Mouse (Mus musculus) kidney, adult 9 months (tissue): ENCODE measurements around the gene Mettl2.
A peak's percentile ranks its signal among the peaks of the same experiment; 100 is the strongest.
"Not testable (repeated sequence)": the region's sequence is repeated elsewhere in the genome, so short reads cannot be mapped to it uniquely, and the experiment has no call there.

Experiments used
- DNase-seq: peaks from one replicate; pipeline ENCODE4 v3.0.0; 2022

The Mettl2 gene

DNA sequence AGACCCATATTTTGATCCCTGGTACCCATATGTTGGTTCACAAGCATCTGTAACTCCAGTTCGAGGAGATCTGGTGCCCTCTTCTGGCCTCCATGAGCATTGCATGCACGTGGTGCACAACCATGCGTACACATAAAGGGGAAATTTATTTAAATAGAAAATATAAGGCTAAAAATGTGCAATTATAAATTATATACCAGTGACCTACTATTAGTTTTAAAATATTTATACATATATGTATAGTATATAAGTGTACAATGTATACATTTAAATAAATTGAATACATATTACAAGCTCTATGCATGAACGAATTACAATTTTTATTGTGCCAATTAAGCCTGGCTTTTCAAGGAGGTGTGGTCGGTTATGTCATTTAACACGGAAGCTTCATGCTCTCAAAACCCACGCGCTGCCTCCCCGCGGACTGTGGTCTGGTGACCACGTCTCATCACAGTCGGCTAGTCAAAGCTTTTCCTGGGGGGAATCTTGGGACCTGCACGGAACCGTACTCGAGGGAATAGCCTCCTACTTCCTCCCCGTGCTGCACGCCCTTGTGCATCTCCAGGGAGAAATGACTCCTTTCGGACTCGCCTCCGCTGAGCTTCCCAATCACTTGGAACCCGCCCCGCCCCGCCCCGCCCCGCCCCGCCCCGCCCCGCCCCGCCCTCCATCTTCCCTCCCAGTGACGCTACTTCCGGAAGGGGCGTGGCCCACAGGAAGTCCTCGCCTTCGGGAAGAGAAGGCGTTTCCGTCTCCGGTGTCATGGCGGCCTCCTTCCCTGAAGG is at the start of gene Mettl2:
Mettl2 (plus strand) TSS at position 691 of the 785 bp plus-strand sequence.
- peak; percentile 78 for DNase-seq

DNA sequence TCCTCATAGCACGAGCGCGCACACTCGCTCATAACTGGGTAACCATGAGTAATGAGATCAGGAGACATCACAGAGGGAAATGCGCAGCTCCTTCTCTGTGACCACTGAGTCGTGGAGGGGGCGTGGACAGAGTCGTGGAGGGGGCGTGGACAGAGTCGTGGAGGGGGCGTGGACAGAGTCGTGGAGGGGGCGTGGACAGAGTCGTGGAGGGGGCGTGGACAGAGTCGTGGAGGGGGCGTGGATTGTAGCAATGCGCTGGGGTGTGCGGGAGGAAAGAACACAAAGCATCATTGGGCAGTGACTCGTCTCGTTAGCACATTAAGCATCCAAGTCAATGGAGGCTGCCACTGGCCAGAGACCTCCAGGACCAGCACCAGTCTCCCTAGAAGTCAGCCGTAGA is 13.8 kb upstream of the Mettl2 start:
- DNase-seq, result not testable (repeated sequence)

DNA sequence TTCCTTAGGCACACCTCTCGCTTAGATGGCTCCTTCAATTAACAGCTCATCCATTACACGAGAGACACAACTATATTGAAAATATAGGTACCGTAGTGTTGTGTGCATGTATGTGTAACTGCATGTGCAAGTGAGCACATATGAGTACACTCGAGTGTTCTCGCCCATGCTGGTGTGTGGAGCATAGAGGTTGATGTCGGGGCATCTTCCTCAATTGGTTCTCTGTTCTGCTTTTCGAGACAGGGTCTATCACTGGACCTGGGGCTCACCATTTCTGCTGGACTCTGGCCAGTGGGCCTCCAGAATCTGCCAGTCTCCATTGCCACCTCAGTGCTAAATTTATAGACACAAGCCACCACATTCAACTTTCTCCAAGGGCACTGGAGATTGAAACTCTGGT is 8.4 kb upstream of the Mettl2 start:
- no peak for DNase-seq

DNA sequence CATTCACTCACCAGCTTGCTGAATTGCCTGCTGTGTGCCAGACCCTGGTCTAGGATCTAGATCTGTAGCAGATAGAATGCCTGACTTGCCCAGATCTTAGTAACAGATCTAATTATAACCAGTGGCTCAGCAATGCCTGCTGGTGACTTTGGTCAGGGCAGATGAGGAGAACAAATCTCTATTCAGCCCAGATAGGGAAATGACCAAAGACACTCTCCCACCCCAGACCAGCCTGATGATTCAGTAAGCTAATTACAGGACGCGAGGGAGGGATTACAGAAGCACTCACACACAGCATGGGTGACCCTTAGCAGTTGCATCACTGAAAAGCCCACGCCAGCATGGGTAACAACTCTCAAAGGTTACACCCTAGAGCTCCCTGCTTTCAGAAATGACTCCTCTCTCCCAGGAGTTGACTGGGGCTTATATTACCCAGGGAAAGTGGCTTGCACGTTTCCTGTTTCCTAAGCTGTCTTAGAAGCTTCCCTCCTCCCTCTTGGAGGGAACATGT is 5.6 kb upstream of the Mettl2 start:
- DNase-seq, result no peak

DNA sequence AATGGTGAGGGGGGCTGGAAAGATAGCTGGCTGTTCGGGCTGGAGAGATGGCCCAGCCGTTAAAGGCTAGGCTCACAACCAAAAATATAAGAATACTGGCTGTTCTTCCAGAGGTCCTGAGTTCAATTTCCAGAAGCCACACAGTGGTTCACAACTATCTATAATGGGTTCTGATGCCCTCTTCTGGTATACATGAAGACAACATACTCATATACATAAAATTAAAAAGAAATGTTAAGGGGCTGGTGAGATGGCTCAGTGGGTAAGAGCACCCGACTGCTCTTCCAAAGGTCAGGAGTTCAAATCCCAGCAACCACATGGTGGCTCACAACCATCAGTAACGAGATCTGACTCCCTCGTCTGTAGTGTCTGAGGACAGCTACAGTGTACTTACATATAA is 4.4 kb upstream of the Mettl2 start:
- DNase-seq, result not testable (repeated sequence)

DNA sequence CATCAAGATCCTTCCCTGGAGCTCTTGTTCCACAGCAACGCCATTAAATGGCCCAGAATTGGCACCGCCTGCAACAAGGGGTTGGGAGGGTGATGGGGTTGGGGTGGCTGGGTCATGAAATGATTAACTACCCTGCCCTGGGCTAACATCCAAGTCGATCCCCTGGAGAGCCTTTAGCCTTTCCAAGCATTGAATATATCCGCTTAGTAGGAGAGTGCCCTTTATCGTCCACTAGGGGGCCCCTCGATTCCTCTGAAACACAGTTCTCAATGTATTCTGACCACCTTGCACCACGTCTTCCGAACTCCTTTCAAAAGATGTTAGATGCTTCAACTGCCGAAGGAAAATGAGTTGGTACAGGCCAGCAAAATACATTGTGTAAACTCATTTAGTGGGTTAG is 2.2 kb upstream of the Mettl2 start:
- peak; percentile 89 for DNase-seq

DNA sequence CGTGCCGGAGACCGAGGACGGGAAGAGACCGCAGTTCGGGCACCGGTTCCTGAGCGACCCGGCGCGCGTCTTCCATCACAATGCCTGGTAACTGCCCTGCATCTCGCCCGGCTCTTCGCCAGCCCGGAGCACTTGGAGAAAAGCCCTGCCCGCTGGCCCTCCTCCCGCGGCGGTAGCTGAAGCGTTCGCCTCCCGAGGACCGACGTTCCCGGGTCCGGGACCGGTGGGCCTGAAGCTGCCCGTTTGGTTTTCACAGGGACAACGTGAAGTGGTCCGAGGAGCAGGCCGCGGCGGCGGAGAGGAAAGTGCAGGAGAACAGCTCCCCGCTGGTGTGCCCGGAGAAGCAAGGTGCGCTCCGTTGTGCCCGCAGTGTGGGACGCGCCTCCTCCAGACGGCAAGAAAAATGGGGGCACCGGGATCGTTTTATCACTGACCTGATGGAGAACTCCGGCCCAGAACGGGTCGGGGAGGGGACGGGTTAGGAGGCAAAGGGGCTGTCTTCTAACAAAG is 350 bp downstream of the Mettl2 start:
- DNase-seq, result no peak

DNA sequence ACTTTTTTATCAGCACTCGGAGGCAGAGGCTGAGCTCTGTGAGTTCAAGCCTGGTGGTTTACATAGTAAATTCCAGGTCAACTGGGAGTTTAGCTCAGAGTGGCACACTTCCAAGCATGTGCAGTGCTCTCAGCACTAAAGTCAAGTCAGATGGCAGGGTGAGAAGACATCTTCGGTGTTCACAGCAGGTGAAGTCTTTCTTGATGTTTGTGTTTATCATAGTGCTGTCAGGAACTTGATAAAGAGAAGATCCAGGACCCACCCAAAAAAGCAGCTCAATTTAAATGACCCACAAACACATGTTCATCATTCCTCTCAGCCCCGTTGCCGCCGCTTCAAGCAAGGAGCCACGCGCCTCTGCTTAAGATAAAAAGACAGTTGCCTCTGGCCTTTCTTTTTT is 9.5 kb downstream of the Mettl2 start:
- no peak for DNase-seq

DNA sequence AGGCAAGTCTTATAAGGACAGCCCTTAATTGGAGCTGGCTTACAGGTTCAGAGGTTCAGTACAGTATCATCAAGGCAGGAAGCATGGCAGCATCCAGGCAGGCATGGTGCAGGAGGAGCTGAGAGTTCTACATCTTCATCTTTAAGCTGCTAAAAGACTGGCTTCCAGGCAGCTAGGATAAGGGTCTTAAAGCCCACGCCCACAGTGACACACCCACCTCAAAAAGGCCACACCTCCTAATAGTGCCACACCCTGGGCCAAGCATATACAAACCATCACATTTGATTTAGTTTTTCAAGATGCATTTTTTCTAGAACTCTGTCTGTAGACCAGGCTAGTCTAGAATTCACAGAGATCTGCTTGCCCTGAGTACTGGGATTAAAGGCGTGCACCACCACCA is 11.0 kb downstream of the Mettl2 start:
- not testable (repeated sequence) for DNase-seq

DNA sequence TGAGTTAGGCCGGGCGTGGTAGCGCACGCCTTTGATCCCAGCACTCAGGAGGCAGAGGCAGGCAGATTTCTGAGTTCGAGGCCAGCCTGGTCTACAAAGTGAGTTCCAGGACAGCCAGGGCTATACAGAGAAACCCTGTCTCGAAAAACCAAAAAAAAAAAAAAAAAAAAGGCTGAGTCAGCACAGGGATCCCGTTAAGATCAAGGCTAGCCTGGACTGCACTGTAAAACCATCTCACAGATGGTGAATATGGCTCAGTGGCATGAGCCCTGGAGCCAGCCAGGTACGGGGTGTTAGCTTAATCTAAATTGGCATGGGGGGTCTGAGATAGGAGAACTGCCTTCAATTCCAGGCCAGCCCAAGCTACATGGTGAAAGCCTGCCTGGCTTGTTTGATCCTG is 14.3 kb downstream of the Mettl2 start:
- not testable (repeated sequence) for DNase-seq

DNA sequence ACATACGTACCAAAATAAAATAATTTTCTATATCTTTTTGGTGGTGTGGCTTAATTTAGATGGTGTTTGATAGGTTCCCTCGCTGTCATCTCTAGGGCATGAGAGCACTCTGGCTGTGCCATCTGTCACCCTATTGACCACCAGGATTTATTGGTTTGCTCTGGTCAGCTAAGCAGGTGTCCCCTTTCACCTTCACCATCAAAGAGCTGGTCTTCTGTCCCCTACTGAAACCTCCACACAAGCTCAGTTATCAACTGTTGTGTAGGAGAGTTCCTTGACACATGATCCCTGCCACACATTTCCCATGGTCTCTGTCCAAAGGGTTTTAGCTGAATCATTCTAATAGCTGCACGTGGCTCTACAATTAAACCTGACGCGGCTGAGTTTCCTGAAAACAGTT is 14.9 kb downstream of the Mettl2 start:
- DNase-seq, result no peak

DNA sequence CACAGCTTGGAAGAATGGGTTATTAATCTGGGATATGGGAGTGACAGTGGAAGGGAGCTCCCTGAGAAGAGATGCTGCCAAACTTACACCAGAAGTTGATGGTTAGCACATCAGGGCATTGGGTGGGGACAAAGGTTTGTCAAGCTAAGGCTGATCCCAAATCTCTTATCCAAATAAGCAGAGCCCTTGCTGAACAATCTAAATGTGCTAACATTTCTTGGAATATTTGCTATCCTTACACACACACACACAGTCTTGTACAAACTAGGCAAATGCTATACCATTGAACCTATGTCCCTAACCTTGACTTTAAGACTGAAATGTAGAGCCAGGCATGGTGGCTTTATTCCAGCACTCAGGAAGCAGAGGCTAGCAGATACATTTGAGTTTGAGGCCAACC is 17.3 kb downstream of the Mettl2 start:
- no peak for DNase-seq

DNA sequence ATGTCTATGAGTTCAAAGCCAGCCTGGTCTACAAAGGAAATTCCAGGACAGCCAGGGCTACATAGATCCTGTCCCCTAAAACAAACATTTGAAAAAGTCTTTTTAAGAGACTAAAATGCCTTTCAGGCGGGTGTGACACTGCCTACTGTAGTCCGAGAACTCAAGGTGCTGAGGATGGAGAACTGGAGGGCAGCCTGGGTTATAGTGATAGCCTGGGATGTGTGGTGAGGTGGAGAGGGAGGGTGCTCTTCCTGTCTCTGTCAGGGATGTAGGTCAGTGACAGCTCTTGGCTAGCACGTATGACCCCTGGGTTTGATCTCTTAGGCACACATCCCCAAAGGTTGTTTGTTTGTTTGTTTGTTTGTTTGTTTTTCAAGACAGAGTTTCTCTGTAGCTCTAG is 17.9 kb downstream of the Mettl2 start:
- DNase-seq, result no peak

DNA sequence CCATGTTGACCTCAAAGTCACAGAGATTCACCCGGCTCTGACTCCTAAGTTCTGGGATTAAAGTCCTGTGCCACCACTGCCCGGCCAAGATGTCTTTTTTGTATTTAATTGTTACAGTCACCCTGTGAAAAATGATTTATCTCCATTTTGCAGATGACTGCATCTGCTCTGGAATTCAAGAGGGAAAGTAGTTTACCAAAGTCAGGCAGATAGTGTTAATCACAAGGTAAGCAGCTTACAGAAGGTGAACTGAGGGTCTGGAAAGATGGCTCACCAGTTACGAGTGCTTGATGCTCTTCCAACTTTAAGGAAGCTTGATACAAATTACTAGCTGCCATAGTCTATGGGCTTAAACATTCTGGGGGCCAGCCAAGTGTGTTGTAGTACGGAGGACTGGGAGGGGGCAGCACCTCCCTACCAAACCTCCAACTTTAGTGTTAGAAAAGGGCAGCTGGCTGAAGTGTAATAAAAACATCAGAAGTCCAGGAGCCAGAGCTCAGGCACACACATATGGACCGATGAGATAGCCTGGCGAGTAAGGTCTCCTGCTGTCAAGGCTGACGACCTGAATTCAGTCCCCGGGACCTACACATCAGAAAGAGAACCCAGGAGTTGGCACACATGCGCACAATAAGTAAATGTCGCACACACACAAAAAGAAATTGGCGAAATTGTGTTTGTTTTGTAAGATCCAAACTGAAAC is 18.4 kb downstream of the Mettl2 start:
- DNase-seq, result peak; percentile 34

DNA sequence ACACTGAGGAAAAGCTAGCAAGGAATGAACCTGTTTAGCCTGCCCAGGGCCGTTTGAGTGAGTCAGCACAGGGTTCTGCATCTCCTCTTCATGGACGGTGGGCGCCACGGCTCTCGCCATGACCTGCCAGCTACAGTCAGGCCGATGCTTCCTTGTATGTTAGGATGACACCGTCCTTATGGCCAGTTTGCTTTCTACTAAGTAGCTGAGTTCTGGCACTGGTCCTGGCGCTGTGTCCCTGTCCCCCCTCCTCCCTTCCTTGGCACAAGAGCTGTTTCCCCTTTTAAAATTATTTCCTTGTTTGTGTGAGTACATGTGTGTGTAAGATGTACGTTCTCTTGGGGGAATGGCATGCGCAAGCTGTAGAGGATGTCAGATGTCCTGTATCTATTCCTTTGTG is 19.0 kb downstream of the Mettl2 start:
- DNase-seq, result no peak

DNA sequence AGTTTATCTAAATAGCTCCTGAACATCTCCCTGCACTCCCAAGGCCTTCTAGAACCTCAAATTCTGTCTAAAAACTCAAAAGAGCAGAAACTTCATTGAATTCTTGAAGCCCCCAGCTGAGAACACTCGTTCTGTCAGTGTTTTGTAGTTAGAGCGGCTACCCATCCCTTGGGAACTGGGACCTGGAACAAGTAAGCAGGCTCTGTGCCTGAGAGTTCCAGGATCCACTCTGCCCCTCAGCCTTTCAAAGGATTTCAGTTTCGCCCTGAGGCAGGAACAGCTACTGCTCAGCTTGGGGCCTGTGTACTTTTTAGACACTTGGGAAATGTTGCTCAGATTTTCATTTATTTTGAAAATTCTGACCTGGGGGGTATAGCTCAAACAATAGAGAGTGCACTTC is 20.4 kb downstream of the Mettl2 start, which contains the start of gene Gm10842:
Gm10842 (plus strand) TSS at position 301 of the 400 bp plus-strand sequence.
- DNase-seq, result no peak

DNA sequence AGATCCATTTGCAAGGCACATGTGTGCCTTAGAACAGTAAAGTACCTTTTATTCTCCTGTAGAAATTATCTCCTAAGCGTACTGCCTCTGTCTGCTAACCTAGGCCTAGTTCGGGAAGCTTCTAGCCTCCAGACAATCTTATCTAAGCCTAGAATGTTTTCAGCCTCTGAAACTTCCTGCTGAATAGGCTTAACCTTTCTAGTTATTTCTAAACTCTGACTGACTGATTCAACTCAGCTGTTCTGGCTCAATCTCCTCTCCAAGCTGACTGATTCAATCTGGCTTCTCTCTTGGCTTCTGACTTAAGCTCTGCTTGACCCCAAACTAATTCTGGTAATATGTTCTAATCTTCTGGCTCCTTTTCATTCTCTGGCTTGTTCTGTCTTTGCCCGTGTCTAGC is 23.1 kb downstream of the Mettl2 start:
- DNase-seq, result no peak

DNA sequence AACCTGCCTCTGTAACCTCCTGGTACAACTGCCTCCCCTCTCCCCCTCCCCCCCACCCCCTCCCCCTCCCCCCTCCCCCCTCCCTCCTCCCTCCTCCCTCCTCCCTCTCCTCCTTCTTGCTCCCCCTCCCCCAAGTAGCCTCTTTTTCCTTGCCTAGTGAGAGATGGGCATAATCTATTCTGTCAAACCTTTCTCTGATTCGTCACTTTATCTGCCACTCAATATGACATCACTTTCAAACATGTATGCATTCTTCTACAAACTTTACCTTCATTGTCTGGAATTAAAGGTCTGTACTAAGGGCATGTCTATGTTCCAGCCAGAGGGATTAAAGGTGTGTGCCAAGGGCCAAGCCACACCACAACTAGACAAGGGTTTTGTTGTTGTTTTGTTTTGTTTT is 23.5 kb downstream of the Mettl2 start:
- no peak for DNase-seq

DNA sequence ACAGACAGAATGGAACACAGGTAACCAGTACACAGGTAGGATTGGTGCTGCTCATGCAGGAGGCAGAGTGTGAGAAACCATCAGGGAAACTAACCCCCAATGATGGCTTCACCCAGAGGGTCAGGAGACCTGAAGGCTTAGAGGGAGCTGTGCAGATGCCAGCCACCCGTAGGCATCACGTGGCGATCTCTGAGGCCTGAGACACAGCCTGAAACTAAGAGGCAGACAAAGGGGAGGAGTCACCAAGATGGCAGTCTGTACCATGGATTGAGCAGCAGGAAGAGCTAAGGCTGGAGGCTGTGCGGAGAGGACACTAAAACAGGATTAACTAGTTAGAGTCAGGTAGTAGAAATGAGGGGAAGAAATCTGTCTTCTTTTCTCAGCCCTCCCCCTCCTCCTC is 24.5 kb downstream of the Mettl2 start:
- DNase-seq, result no peak

DNA sequence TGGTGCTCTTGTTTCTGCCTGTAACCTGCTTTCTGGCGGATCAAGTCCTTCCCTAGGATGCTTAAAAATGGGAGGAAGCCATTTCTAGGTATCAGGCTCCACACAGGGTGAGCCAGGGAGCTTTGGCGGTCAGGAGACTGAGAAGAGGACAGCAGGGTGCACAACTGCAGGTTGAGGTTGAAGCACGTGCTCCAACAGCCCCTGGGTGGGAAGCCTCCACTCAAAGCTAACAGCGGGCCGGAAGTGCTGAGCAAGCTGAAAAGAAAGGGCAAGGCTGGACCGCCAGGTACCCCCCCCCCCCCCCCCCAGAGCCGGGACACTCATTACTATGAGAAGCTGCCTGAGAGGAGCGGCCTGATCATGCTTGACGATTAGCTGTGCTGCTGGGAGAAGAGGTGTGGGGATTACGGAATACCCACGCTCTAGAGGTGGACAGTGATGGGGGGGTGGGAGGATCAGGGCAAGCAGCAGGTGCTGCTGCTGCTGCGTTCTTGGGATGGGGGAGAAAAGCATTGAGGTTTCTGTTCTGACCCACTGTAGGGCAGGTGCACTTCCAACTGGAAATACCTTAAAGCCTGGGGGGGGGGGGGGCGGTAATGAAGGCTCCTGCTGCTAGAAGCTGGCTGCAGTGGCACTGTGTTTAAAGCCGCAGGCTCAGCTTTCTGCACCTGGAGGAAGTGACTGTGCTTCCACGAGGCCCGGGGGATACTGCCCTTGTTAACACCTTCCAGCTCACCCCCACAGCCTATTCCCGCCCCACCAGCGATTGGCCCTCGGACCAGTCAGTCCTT is 25.2 kb downstream of the Mettl2 start:
- no peak for DNase-seq

DNA sequence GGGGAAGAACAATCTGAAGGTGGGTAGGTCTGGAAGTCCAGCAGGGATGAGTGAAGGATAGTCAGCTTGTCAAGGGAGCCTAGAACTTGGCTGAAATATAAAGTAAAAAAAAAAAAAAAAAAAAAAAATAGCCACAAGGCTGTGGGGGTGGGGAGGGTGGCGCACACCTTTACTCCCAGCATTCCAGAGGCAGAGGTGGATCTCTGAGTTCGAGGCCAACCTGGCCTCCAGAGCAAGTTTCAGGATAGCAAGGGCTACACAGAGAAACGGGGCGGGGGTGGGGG is 25.7 kb downstream of the Mettl2 start:
- no peak for DNase-seq

DNA sequence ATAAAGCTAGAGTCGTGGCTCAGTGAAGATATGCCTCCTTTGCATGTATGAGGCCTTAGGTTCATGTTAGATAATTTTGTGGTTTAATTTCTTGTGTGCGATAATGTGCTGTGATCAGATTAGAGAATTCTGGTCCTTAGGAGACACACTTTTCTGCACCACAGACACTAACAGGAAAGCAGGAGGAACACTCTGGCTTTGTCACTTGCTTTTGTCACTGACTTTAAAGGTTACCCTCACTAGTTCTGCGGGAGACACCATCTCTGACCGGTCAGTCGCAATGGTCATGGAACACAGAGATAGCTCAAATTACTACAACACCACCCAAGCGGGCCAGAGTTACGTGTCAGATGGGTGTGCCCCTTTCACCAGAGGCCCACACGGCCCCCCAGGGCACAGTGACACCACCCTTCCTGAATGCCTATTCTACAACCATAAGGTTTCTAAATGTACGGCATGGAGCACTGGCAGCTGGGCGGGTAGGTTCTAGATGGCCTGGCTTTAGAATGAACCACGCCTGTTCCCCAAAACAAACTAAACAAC is 26.2 kb downstream of the Mettl2 start:
- DNase-seq, result no peak
